Mouse (Mus musculus): ENCODE results near the gene Tgfb3.

Tgfb3 gene

GRCm38 (mm10) chr12:86078176-86078552 is 677 bp downstream of the Tgfb3 start:
- no peak for DNase-seq (ENCODE audit: low spot score)

- DNase-seq (ENCODE audit: low spot score): no peak
Observed at GRCm38 (mm10) chr12:86077736-86078135, 1.1 kb downstream of the Tgfb3 start.

- no peak for DNase-seq (ENCODE audit: low spot score)
Observed at GRCm38 (mm10) chr12:86077322-86077721, 1.5 kb downstream of the Tgfb3 start.

- DNase-seq (ENCODE audit: low spot score): no peak
Observed at GRCm38 (mm10) chr12:86076321-86076901, 2.4 kb downstream of the Tgfb3 start.

GRCm38 (mm10) chr12:86075358-86075757 is 3.5 kb downstream of the Tgfb3 start:
- no peak for DNase-seq (ENCODE audit: low spot score)

GRCm38 (mm10) chr12:86074681-86075080 is 4.2 kb downstream of the Tgfb3 start:
- no peak for DNase-seq (ENCODE audit: low spot score)

- no peak for DNase-seq (ENCODE audit: low spot score)
Observed at GRCm38 (mm10) chr12:86071432-86071831, 7.4 kb downstream of the Tgfb3 start.

- no peak for DNase-seq (ENCODE audit: low spot score)
Observed at GRCm38 (mm10) chr12:86064796-86065195, 14.0 kb downstream of the Tgfb3 start.

GRCm38 (mm10) chr12:86059341-86059740 is 19.5 kb downstream of the Tgfb3 start:
- no peak for DNase-seq (ENCODE audit: low spot score)

GRCm38 (mm10) chr12:86057516-86057915 is 21.3 kb downstream of the Tgfb3 start:
- no peak for DNase-seq (ENCODE audit: low spot score)

GRCm38 (mm10) chr12:86056976-86057375 is 21.9 kb downstream of the Tgfb3 start:
- no peak for DNase-seq (ENCODE audit: low spot score)

GRCm38 (mm10) chr12:86055306-86055705 is 23.5 kb downstream of the Tgfb3 start:
- DNase-seq (ENCODE audit: low spot score): no peak

- DNase-seq (ENCODE audit: low spot score): no peak
Observed at GRCm38 (mm10) chr12:86051477-86051876, 27.4 kb downstream of the Tgfb3 start.

- no peak for DNase-seq (ENCODE audit: low spot score)
Observed at GRCm38 (mm10) chr12:86049813-86050212, 29.0 kb downstream of the Tgfb3 start.

GRCm38 (mm10) chr12:86047376-86047775 is 31.5 kb downstream of the Tgfb3 start:
- no peak for DNase-seq (ENCODE audit: low spot score)

GRCm38 (mm10) chr12:86046776-86047175 is 32.1 kb downstream of the Tgfb3 start:
- DNase-seq (ENCODE audit: low spot score): no peak

- no peak for DNase-seq (ENCODE audit: low spot score)
Observed at GRCm38 (mm10) chr12:86046141-86046540, 32.7 kb downstream of the Tgfb3 start.

GRCm38 (mm10) chr12:86039751-86040150 is 39.1 kb downstream of the Tgfb3 start:
- no peak for DNase-seq (ENCODE audit: low spot score)

- no peak for DNase-seq (ENCODE audit: low spot score)
Observed at GRCm38 (mm10) chr12:86039078-86039477, 39.8 kb downstream of the Tgfb3 start.

GRCm38 (mm10) chr12:86037235-86037921 is 41.5 kb downstream of the Tgfb3 start:
- no peak for DNase-seq (ENCODE audit: low spot score)

- DNase-seq (ENCODE audit: low spot score): no peak
Observed at GRCm38 (mm10) chr12:86036368-86037166, 42.3 kb downstream of the Tgfb3 start.

GRCm38 (mm10) chr12:86035586-86035985 is 43.3 kb downstream of the Tgfb3 start:
- DNase-seq (ENCODE audit: low spot score): no peak

- DNase-seq (ENCODE audit: low spot score): no peak
Observed at GRCm38 (mm10) chr12:86030932-86031331, 47.9 kb downstream of the Tgfb3 start.

All from left cerebral cortex, adult 11 months (tissue).